In the genomic region with DNA sequence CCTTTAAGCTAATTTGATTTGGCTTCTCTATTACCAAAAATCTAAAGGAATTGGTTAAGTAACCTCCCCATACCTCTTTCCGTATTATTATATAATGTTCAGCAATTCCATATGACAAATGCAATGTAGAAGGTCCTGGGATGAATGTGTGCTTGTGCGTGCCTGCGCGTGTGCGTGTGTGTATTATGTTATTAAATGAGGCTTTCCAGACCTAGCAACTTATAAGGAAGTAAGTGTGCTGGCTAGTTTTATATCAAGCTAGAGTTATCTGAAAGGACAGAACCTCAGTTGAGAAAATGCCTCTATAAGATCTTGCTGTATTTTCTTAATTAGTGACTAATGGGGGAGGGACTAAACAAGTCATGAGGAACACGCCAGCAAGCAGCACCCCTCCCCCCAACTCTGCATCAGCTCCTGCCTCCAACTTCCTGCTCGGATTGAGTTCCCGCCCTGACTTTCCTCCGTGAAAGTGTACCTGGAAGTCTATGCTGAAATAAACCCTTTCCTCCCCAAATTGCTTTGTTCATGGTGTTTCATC, we compare ENCODE assay signal across 8 mouse cellular contexts. TPM values are rescaled to one million over a fixed set of nuclear protein-coding genes. Genes with fewer than 3 reads are reported as not detected.
DNase-seq lines count a peak whose midpoint lies in the region; ATAC-seq and TF ChIP-seq lines count a peak whose summit lies in the region.

No protein-coding gene starts in this region.

- WGBS in hindbrain, embryonic 14.5 days = 58% methylated on average over 9 of the region's 9 CpGs
- WGBS in hindbrain, embryonic 12.5 days = 58% methylated on average over 9 of the region's 9 CpGs
- WGBS in forebrain, embryonic 14.5 days = 51% methylated on average over 9 of the region's 9 CpGs
- 54% methylated on average over 9 of the region's 9 CpGs for WGBS in limb, embryonic 10.5 days

- TF ChIP-seq CTCF in layer of hippocampus, adult 2 months (conservative IDR thresholded peaks at IDR 0.05) = no peak

- no peak overlapping the region for H3K4me3 ChIP-seq in hindbrain, embryonic 14.5 days (replicated peaks; ENCODE audit: low read length)
- no peak overlapping the region for H3K4me3 ChIP-seq in hindbrain, embryonic 12.5 days
- H3K4me3 ChIP-seq in forebrain, embryonic 14.5 days (ENCODE audit: low read depth, low read length) = no peak overlapping the region
- peak overlapping the region; percentile 32; the same call in 1 of the 2 replicates for H3K4me3 ChIP-seq in limb, embryonic 10.5 days
- H3K4me3 ChIP-seq in layer of hippocampus, adult 2 months = no peak overlapping the region

- ATAC-seq in hindbrain, embryonic 14.5 days (ENCODE audit: low FRiP score) = no peak
- ATAC-seq in hindbrain, embryonic 12.5 days (ENCODE audit: low FRiP score) = no peak
- ATAC-seq in forebrain, embryonic 14.5 days = peak; percentile 10; the same call in 1 of the 2 replicates
- peak; percentile 57 for ATAC-seq in megakaryocyte progenitor cell, adult 5-6 weeks (replicated peaks; ENCODE audit: poor library complexity)

- no peaks in the 10 kb centered on the region for H3K36me3 ChIP-seq in hindbrain, embryonic 14.5 days (replicated peaks; ENCODE audit: control insufficient read depth, insufficient read depth)
- H3K36me3 ChIP-seq in hindbrain, embryonic 12.5 days = no peaks in the 10 kb centered on the region
- H3K36me3 ChIP-seq in forebrain, embryonic 14.5 days (ENCODE audit: control insufficient read depth, insufficient read depth, low read length) = no peaks in the 10 kb centered on the region
- no peaks in the 10 kb centered on the region for H3K36me3 ChIP-seq in limb, embryonic 10.5 days

- peak overlapping the region; percentile 23; the same call in 1 of the 2 replicates for H3K4me2 ChIP-seq in hindbrain, embryonic 14.5 days (replicated peaks)
- H3K4me2 ChIP-seq in hindbrain, embryonic 12.5 days (replicated peaks) = no peak overlapping the region
- no peak overlapping the region for H3K4me2 ChIP-seq in forebrain, embryonic 14.5 days (ENCODE audit: low read length)

- no peak overlapping the region for H3K9ac ChIP-seq in hindbrain, embryonic 14.5 days
- H3K9ac ChIP-seq in hindbrain, embryonic 12.5 days = no peak overlapping the region
- H3K9ac ChIP-seq in forebrain, embryonic 14.5 days (ENCODE audit: low read length) = no peak overlapping the region

- peaks cover 12% of the 10 kb centered on the region for H3K4me1 ChIP-seq in hindbrain, embryonic 14.5 days (replicated peaks; ENCODE audit: control insufficient read depth, insufficient read depth, low read length)
- H3K4me1 ChIP-seq in hindbrain, embryonic 12.5 days = peaks cover 11% of the 10 kb centered on the region; the same call in 1 of the 2 replicates
- H3K4me1 ChIP-seq in forebrain, embryonic 14.5 days (ENCODE audit: control insufficient read depth, insufficient read depth, low read length) = no peaks in the 10 kb centered on the region; the same call in 1 of the 2 replicates
- peaks cover 32% of the 10 kb centered on the region for H3K4me1 ChIP-seq in limb, embryonic 10.5 days

- H3K27me3 ChIP-seq in hindbrain, embryonic 14.5 days (ENCODE audit: control insufficient read depth, insufficient read depth, low read length) = no peaks in the 10 kb centered on the region
- no peaks in the 10 kb centered on the region for H3K27me3 ChIP-seq in hindbrain, embryonic 12.5 days
- no peaks in the 10 kb centered on the region for H3K27me3 ChIP-seq in forebrain, embryonic 14.5 days (replicated peaks; ENCODE audit: control insufficient read depth, insufficient read depth, low read length)
- H3K27me3 ChIP-seq in limb, embryonic 10.5 days (ENCODE audit: low read depth, poor library complexity, severe bottlenecking) = no peaks in the 10 kb centered on the region

- no peaks in the 10 kb centered on the region for H3K9me3 ChIP-seq in hindbrain, embryonic 14.5 days (ENCODE audit: control insufficient read depth, low read length)
- H3K9me3 ChIP-seq in hindbrain, embryonic 12.5 days (replicated peaks) = no peaks in the 10 kb centered on the region
- H3K9me3 ChIP-seq in forebrain, embryonic 14.5 days (replicated peaks; ENCODE audit: control insufficient read depth, low read length) = no peaks in the 10 kb centered on the region
- H3K9me3 ChIP-seq in limb, embryonic 10.5 days (replicated peaks) = no peaks in the 10 kb centered on the region

- no peak overlapping the region for H3K27ac ChIP-seq in hindbrain, embryonic 14.5 days
- H3K27ac ChIP-seq in hindbrain, embryonic 12.5 days = no peak overlapping the region
- no peak overlapping the region for H3K27ac ChIP-seq in forebrain, embryonic 14.5 days (ENCODE audit: low read depth, low read length)
- H3K27ac ChIP-seq in limb, embryonic 10.5 days = peak overlapping the region; percentile 75
- H3K27ac ChIP-seq in layer of hippocampus, adult 2 months = no peak overlapping the region

- no peak for DNase-seq in hindbrain, embryonic 14.5 days (ENCODE audit: low spot score)
- DNase-seq in forebrain, embryonic 14.5 days (ENCODE audit: low spot score) = no peak
- DNase-seq in limb, embryonic 10.5 days (ENCODE audit: low spot score) = peak; percentile 43
- no peak for DNase-seq in yolk sac, embryonic 10.5 days (ENCODE audit: low spot score)
- DNase-seq in ovary, postnatal 36 days (ENCODE audit: low spot score) = no peak
- no peak for DNase-seq in layer of hippocampus, adult 2 months (ENCODE audit: low spot score in 2 of 2)

RNA-seq across cellular contexts. Expression of a gene that starts 17.6 kb away (rescaled TPM):
- polyA plus RNA-seq in hindbrain, embryonic 14.5 days (2014; fragmentation: Nextera tagmentation; extraction: Ambion mirVana) = 81.3 and 98.0 TPM in 2 replicates
- polyA plus RNA-seq in hindbrain, embryonic 12.5 days (2016; fragmentation: Nextera tagmentation; extraction: Ambion mirVana) = 49.0 and 51.7 TPM in 2 replicates
- 60.5 and 73.7 TPM in 2 replicates for polyA plus RNA-seq in forebrain, embryonic 14.5 days (2014; fragmentation: Nextera tagmentation; extraction: Ambion mirVana)
- polyA plus RNA-seq in limb, embryonic 10.5 days (2016; fragmentation: Nextera tagmentation; extraction: Ambion mirVana) = 26.1 and 35.8 TPM in 2 replicates
- total RNA-seq in megakaryocyte progenitor cell, adult 5-6 weeks (2015) = 19.1 and 23.8 TPM in 2 replicates
- total RNA-seq in megakaryocyte progenitor cell, adult 5-6 weeks (2017) = 12.4 and 17.8 TPM in 2 replicates
- 10 to 100 TPM; 76.5 to 80.7 TPM for total RNA-seq in layer of hippocampus, adult 2 months (2021)

RNA-seq across cellular contexts. Expression of a gene that starts 17.8 kb away (rescaled TPM):
- polyA plus RNA-seq in hindbrain, embryonic 14.5 days (2014; fragmentation: Nextera tagmentation; extraction: Ambion mirVana) = 27.0 and 27.4 TPM in 2 replicates
- 39.2 and 39.4 TPM in 2 replicates for polyA plus RNA-seq in hindbrain, embryonic 12.5 days (2016; fragmentation: Nextera tagmentation; extraction: Ambion mirVana)
- 30.4 and 37.0 TPM in 2 replicates for polyA plus RNA-seq in forebrain, embryonic 14.5 days (2014; fragmentation: Nextera tagmentation; extraction: Ambion mirVana)
- polyA plus RNA-seq in limb, embryonic 10.5 days (2016; fragmentation: Nextera tagmentation; extraction: Ambion mirVana) = 49.8 and 50.7 TPM in 2 replicates
- 51.8 and 51.9 TPM in 2 replicates for total RNA-seq in megakaryocyte progenitor cell, adult 5-6 weeks (2015)
- total RNA-seq in megakaryocyte progenitor cell, adult 5-6 weeks (2017) = 46.6 and 58.4 TPM in 2 replicates
- total RNA-seq in layer of hippocampus, adult 2 months (2021) = 10 to 100 TPM; 15.7 to 17.1 TPM

RNA-seq across cellular contexts. Expression of a gene that starts 22.2 kb away (rescaled TPM):
- 12.6 and 15.6 TPM in 2 replicates for polyA plus RNA-seq in hindbrain, embryonic 14.5 days (2014; fragmentation: Nextera tagmentation; extraction: Ambion mirVana)
- polyA plus RNA-seq in hindbrain, embryonic 12.5 days (2016; fragmentation: Nextera tagmentation; extraction: Ambion mirVana) = 1.3 TPM in 2 replicates
- 5.9 and 8.5 TPM in 2 replicates for polyA plus RNA-seq in forebrain, embryonic 14.5 days (2014; fragmentation: Nextera tagmentation; extraction: Ambion mirVana)
- polyA plus RNA-seq in limb, embryonic 10.5 days (2016; fragmentation: Nextera tagmentation; extraction: Ambion mirVana) = 0.04 and 0.09 TPM in 2 replicates
- not detected in 2 replicates for total RNA-seq in megakaryocyte progenitor cell, adult 5-6 weeks (2015)
- total RNA-seq in megakaryocyte progenitor cell, adult 5-6 weeks (2017) = not detected in 2 replicates
- total RNA-seq in layer of hippocampus, adult 2 months (2021) = 100 to 1,000 TPM; 221 to 228 TPM

Comparison
In these comparisons a context has a peak if more than half of its experiments do, and no peak if none do; other contexts are left out.
1. ATAC-seq: peak in forebrain, embryonic 14.5 days (single experiment) and megakaryocyte progenitor cell, adult 5-6 weeks (single experiment); none in hindbrain, embryonic 14.5 days (single experiment) and hindbrain, embryonic 12.5 days (single experiment).